Mouse (Mus musculus) limb, embryonic 14.5 days (tissue): ENCODE data around the gene Rad51d. TPM values are rescaled to one million over a fixed set of nuclear protein-coding genes. Genes with fewer than 3 reads are reported as not detected.

Source experiments
- ATAC-seq: fragments of 200-750 bp; cut with Nextera tagmentation; 2 replicates; pipeline ENCODE4 v1.8.0; 2017; ENCODE audit warnings: low read depth, moderate number of reproducible peaks, moderate TSS enrichment; ENCODE audit not compliant: low FRiP score
- DNase-seq: peaks from one replicate; pipeline ENCODE4 v3.0.0-alpha.2; 2015; ENCODE audit warnings: low spot score
- H3K27ac ChIP-seq: fragments of 300-500 bp; sonication (generic); replicated peaks from 2 replicates; pipeline ENCODE4 v1.5.1; 2014; ENCODE audit warnings: low read depth, mild to moderate bottlenecking, low read length, moderate library complexity, mixed read lengths
- H3K27me3 ChIP-seq: fragments of 300-500 bp; sonication (generic); 2 replicates; pipeline ENCODE4 v1.6.1; 2014; ENCODE audit warnings: low read length, mixed read lengths; ENCODE audit not compliant: control insufficient read depth, insufficient read depth
- H3K36me3 ChIP-seq: fragments of 300-500 bp; sonication (generic); 2 replicates; pipeline ENCODE4 v1.6.1; 2014; ENCODE audit warnings: mild to moderate bottlenecking, low read length, moderate library complexity, mixed read lengths; ENCODE audit not compliant: control insufficient read depth, insufficient read depth
- H3K4me1 ChIP-seq: fragments of 300-500 bp; sonication (generic); 2 replicates; pipeline ENCODE4 v1.6.1; 2014; ENCODE audit warnings: antibody characterized with exemption, low read length, mixed read lengths; ENCODE audit not compliant: control insufficient read depth, insufficient read depth
- H3K4me2 ChIP-seq: fragments of 300-500 bp; sonication (generic); replicated peaks from 2 replicates; pipeline ENCODE4 v1.6.1; 2014; ENCODE audit warnings: low read depth, mild to moderate bottlenecking, low read length, moderate library complexity; ENCODE audit not compliant: severe bottlenecking
- H3K4me3 ChIP-seq: fragments of 300-500 bp; sonication (generic); replicated peaks from 2 replicates; pipeline ENCODE4 v1.5.1; 2014; ENCODE audit warnings: low read length
- H3K9ac ChIP-seq: fragments of 300-500 bp; sonication (generic); 2 replicates; pipeline ENCODE4 v1.6.1; 2014; ENCODE audit warnings: mild to moderate bottlenecking, low read depth, low read length, moderate library complexity; ENCODE audit not compliant: severe bottlenecking
- H3K9me3 ChIP-seq: fragments of 300-500 bp; sonication (generic); 2 replicates; pipeline ENCODE4 v1.6.1; 2016; ENCODE audit warnings: low read length; ENCODE audit not compliant: control insufficient read depth
- POLR2A ChIP-seq: fragments of 200-500 bp; IDR thresholded peaks from 2 replicates; pipeline ENCODE4 v1.8.0; 2012; ENCODE audit warnings: inconsistent platforms, mild to moderate bottlenecking, moderate library complexity, borderline replicate concordance; ENCODE audit not compliant: insufficient read depth, insufficient read length; ENCODE audit errors: extremely low read depth
- WGBS: fragments of 180-500 bp; shearing (Covaris S2); extraction: QIAGEN DNeasy Blood & Tissue Kit; methylation state at CpG from one replicate; pipeline ENCODE4 v1.1.7; 2014; 5-methylcytosine and 5-hydroxymethylcytosine counted together
- polyA plus RNA-seq, 2 experiments: library from polyadenylated mRNA; depleted of rRNA in 1 of 2; stranded (reverse) in 1 of 2; unstranded in 1 of 2; fragments of >200 nt; fragmentation: Nextera tagmentation in 1 of 2; extraction: Ambion mirVana in 1 of 2; gene quantifications; 2 replicates each; pipeline versions ENCODE4 v1.2.1 to v1.2.3; 2012 to 2014

Rad51d gene
- polyA plus RNA-seq, 2 experiments = 11.5 to 12.9 TPM

GRCm38 (mm10) chr11:82907651-82908607, 17.5 kb upstream of the Rad51d start, which contains the start of gene Nle1:
Gene Nle1 (minus strand): TSS chr11:82908411.
- peak; percentile 68; the same call in 1 of the 2 replicates for TF ChIP-seq POLR2A
- peak within 1 kb of the TSS; percentile 87 for H3K4me3 ChIP-seq
- 2% methylated on average over 55 of the region's 73 CpGs for WGBS
- peaks cover 31% of the 10 kb centered on the region for H3K36me3 ChIP-seq
- no peaks in the 10 kb centered on the region for H3K9me3 ChIP-seq
- DNase-seq = peak; percentile 88
- H3K4me2 ChIP-seq = peak within 1 kb of the TSS; percentile 74
- peak within 1 kb of the TSS; percentile 81 for H3K9ac ChIP-seq
- no peaks in the 10 kb centered on the region; the same call in 1 of the 2 replicates for H3K27me3 ChIP-seq
- ATAC-seq = peak; percentile 67
- peaks cover 6% of the 10 kb centered on the region for H3K4me1 ChIP-seq
- H3K27ac ChIP-seq = no peak within 1 kb of the TSS

GRCm38 (mm10) chr11:82905816-82906215, 15.4 kb upstream of the Rad51d start:
- 89% methylated on average over 5 of the region's 5 CpGs for WGBS
- Histone ChIP-seq H3K9me3 (no peaks in the 10 kb centered on the region), H3K36me3 (peaks cover 51% of the 10 kb centered on the region)

GRCm38 (mm10) chr11:82904952-82905351, 14.5 kb upstream of the Rad51d start:
- Histone ChIP-seq H3K27me3 (no peaks in the 10 kb centered on the region), H3K4me2 (no peak overlapping the region), H3K36me3 (peaks cover 60% of the 10 kb centered on the region), H3K9ac (no peak overlapping the region), H3K4me1 (peaks cover 6% of the 10 kb centered on the region), H3K9me3 (no peaks in the 10 kb centered on the region), H3K4me3 (no peak overlapping the region), H3K27ac (no peak overlapping the region)
- no peak for TF ChIP-seq POLR2A
- DNase-seq (no peak), ATAC-seq (no peak)
- WGBS = 72% methylated on average over 8 of the region's 8 CpGs

More at GRCm38 (mm10) chr11:82905816-82906215, 15.4 kb upstream of the Rad51d start:
- H3K27ac ChIP-seq = no peak overlapping the region
- no peak for DNase-seq
- H3K4me3 ChIP-seq = no peak overlapping the region
- no peaks in the 10 kb centered on the region; the same call in 1 of the 2 replicates for H3K27me3 ChIP-seq
- no peak overlapping the region for H3K9ac ChIP-seq
- peaks cover 6% of the 10 kb centered on the region for H3K4me1 ChIP-seq
- ATAC-seq = no peak
- no peak for TF ChIP-seq POLR2A
- H3K4me2 ChIP-seq = no peak overlapping the region

GRCm38 (mm10) chr11:82901606-82902310, 11.3 kb upstream of the Rad51d start:
- peaks cover 60% of the 10 kb centered on the region for H3K36me3 ChIP-seq
- DNase-seq (no peak), ATAC-seq (no peak)
- H3K4me3 ChIP-seq = no peak overlapping the region
- 86% methylated on average over 20 of the region's 20 CpGs for WGBS
- H3K27ac ChIP-seq = no peak overlapping the region
- no peak overlapping the region for H3K9ac ChIP-seq
- TF ChIP-seq POLR2A = no peak
- H3K9me3 ChIP-seq = no peaks in the 10 kb centered on the region
- no peaks in the 10 kb centered on the region for H3K4me1 ChIP-seq
- H3K27me3 ChIP-seq = no peaks in the 10 kb centered on the region
- H3K4me2 ChIP-seq = no peak overlapping the region

- Histone ChIP-seq H3K27me3 (no peaks in the 10 kb centered on the region), H3K9me3 (no peaks in the 10 kb centered on the region), H3K9ac (no peak overlapping the region), H3K27ac (no peak overlapping the region), H3K4me3 (no peak overlapping the region), H3K4me1 (no peaks in the 10 kb centered on the region), H3K4me2 (no peak overlapping the region), H3K36me3 (peaks cover 47% of the 10 kb centered on the region)
- DNase-seq (no peak), ATAC-seq (no peak)
- 95% methylated on average over 5 of the region's 5 CpGs for WGBS
- no peak for TF ChIP-seq POLR2A
Measured at GRCm38 (mm10) chr11:82899720-82900119, 9.3 kb upstream of the Rad51d start.
